Mouse (Mus musculus): ENCODE measurements at regions not wholly inside any gene's neighbourhood (a gene's known extent, or its start where the extent isn't known, plus 50 kb on each side); places are given as distances from the start of the nearest gene placed in this dataset.

- TF ChIP-seq CTCF (IDR thresholded peaks at IDR 0.05; ENCODE audit: low read depth, low read length) (no peak), POLR2A (IDR thresholded peaks at IDR 0.05; ENCODE audit: extremely low read depth, insufficient read depth, low read length) (no peak)
These were observed 777.8 kb downstream of the Kcnj2 start for GRCm38 (mm10) chr11:111843728-111844258.
